Mouse (Mus musculus) urinary bladder, adult 2 months (tissue): Measurements from ENCODE around the gene Rexo2. TPM values are rescaled to one million over a fixed set of nuclear protein-coding genes. Genes with fewer than 3 reads are reported as not detected.
A peak's percentile ranks its signal among the peaks of the same experiment; 100 is the strongest.
"Not testable (repeated sequence)": the region's sequence is repeated elsewhere in the genome, so short reads cannot be mapped to it uniquely, and the experiment has no call there.

Experiments
- DNase-seq: peaks from one replicate; pipeline ENCODE4 v3.0.0; 2022; ENCODE audit warnings: low spot score
- polyA plus RNA-seq: library from polyadenylated mRNA; depleted of rRNA; stranded (reverse); fragments of >200 nt; gene quantifications from 2 replicates; pipeline ENCODE4 v1.2.3, GENCODE M21; 2012

The Rexo2 gene
- polyA plus RNA-seq, 1 experiment, result 443 TPM

- DNase-seq, result no peak
Measured at GRCm38 (mm10) chr9:48473131-48473530, 7.3 kb downstream of the Rexo2 start.

GRCm38 (mm10) chr9:48472441-48473025 lies 7.9 kb downstream of the Rexo2 start:
- DNase-seq, result no peak

DNA sequence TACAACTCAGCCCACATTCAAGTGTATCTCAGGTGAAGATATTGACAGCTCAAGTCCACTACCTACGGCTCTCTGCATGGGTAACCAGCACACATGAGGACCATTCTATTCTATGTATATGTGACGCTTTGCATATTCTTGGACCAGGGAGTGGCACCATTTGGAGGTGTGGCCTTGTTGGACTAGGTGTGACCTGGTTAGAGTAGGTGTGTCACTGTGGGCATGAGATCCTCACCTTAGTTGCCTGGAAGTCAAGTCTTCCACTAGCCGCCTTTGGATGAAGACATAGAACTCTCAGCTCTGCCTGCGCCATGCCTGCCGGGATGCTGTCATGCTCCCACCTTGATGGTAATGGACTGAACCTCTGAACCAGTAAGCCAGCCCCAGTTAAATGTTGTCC lies 13.0 kb downstream of the Rexo2 start:
- DNase-seq, result not testable (repeated sequence)

DNA sequence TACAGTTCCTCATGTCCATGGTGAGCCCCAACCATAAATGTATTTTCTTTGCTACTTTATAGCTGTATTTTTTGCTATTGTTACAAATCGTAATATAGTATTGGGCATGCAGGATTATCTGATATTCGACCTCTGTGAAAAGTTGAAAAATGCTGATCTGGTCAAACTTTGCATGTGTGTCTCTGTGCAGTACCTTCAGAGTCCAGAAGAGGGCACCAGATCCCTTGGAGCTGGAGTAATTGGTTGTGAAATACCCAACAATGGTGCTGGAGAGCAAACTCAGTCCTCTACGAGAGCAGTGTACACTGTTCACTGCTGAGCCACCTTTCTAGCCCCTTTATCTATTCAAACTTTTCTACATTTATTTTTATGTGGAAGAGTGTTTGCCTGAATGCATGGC lies 13.6 kb downstream of the Rexo2 start:
- peak; percentile 35 for DNase-seq

GRCm38 (mm10) chr9:48465671-48466070 lies 14.8 kb downstream of the Rexo2 start:
- no peak for DNase-seq

- no peak for DNase-seq
Measured at GRCm38 (mm10) chr9:48461545-48461944, 18.9 kb downstream of the Rexo2 start.

DNA sequence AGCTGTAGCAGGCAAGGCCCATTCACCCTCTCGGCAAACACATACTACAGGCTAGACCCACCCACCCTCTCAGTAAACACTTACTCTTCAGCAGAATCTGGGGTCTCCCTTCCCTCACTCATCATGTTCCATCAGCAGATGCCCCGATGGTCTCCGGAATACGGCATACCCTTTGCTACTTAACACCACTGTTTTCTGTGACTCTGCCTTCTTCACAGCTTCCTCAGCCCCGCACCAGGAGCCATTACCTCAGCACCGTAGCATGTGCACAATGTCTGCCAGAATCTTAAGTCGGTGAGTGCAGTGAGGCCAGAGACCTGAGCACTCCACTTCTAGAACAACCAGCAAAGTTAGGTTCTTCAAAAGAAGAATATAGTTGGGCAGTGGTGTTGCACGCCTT lies 19.7 kb downstream of the Rexo2 start:
- DNase-seq, result no peak

- DNase-seq, result no peak
Measured at GRCm38 (mm10) chr9:48459391-48459790, 21.0 kb downstream of the Rexo2 start.

DNA sequence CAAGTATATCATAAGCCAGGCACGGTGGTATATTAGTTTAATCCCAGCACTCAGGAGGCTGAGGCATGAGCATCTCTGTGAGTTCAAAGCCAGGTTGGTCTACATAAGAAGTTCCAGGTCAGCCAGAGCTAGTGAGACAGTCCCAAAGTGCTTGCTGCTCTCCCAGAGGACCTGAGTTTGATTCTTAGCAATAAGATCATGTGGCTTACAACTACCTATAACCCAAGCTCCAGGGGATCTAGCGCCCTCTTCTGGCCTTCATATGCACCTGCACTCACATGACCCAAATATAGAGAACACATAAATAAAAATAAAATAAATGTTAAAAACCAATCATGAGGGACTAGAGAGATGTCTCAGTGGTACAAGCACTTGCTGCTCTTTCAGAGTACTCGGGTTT lies 21.5 kb downstream of the Rexo2 start:
- no peak for DNase-seq

GRCm38 (mm10) chr9:48455961-48456360 lies 24.5 kb downstream of the Rexo2 start:
- DNase-seq, result no peak

DNA sequence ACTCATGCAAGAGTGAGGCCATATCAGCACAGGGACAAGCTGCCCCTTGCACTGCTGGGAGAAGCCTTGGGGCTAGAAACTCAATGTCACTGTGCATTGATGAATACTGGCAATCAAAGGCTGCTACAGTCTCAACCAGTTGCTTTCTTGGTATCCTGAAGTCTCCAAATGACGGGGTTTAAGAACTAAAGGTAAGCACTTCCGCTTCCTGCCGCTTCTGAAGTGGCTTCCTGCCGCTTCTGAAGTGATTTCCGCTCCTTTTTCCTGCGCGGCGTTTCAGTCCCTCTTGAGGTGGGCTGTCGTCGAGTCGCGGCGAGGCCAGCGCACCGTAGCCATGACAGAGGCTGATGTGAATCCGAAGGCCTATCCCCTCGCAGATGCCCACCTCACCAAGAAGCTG lies 30.4 kb downstream of the Rexo2 start:
- no peak for DNase-seq

- no peak for DNase-seq
Measured at GRCm38 (mm10) chr9:48447783-48448209, 32.6 kb downstream of the Rexo2 start.

- no peak for DNase-seq
Measured at GRCm38 (mm10) chr9:48444821-48445220, 35.6 kb downstream of the Rexo2 start.

DNA sequence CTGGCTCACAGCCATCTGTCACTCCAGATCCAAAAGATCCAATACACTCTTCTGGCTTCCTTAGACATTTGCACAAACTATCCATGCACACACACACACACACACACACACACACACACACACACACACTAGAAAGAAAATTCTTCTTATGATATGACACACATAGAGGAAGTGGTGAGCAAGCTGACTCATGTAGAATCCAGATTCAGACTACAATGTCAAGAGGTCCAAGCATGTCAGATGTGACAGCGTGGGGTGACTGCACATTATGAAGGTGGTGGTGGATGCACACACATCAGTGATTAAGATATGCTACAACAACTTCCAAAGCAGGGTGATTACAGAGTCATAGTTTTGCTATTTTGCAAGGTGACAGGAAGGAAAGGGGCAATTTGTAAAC lies 36.5 kb downstream of the Rexo2 start:
- DNase-seq, result no peak

DNA sequence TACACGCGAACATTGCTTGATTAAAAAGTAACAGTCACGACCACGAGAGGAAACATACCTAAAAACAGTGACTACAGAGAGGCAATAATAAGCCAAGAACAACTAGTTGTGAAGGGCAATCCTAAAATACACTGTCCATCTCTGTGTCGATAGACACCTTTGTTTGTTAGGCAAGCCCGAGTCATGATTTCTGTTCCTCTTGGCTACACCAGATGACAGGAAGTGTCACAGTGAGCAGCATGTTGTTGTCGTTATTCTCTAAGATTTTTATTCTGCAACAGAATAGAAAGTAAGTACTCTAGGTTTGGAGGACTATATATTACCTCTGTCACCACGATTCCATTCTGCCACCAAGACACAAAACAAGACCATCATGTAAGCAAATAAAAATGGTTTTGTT lies 48.0 kb downstream of the Rexo2 start:
- no peak for DNase-seq

DNA sequence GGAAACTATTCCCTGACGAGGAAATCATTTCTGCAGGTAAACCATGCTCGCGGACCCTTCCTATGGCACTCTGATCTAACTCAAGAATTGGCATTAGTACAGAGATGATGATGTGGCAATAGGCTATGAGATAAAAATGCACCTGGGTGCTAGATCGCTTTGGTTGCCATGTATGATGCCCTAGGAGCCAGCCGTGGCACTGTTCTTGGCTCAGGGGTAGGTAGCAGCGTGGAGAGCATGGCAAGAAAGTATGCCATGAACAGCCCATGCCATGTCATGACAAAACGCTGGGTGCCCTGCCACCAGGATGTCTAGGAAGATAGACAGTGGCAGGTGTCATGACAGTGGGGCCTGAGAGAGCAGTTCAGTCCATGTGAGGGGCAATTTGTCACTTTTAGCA lies 53.2 kb downstream of the Rexo2 start:
- DNase-seq, result no peak

GRCm38 (mm10) chr9:48423256-48423655 lies 57.2 kb downstream of the Rexo2 start:
- no peak for DNase-seq

DNA sequence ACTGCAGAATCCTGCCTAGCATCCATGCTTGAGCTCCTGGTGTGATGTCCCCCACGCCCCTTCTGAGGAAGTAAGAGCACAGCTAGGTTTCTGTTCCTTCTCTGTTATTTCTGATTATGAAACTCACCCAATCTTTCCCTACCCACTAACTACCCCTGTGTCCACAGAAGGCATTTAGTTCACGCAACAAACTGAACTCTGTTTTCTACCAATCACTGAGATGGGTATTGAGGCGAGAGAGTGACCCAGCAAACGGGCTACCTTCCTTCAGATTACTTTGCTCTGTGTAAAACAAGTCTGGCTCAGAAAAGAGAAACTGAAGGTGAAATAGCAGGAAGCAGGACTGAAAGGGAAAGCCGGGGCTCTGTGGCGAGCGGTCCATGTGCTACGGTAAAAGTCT lies 58.0 kb downstream of the Rexo2 start:
- DNase-seq, result no peak

DNA sequence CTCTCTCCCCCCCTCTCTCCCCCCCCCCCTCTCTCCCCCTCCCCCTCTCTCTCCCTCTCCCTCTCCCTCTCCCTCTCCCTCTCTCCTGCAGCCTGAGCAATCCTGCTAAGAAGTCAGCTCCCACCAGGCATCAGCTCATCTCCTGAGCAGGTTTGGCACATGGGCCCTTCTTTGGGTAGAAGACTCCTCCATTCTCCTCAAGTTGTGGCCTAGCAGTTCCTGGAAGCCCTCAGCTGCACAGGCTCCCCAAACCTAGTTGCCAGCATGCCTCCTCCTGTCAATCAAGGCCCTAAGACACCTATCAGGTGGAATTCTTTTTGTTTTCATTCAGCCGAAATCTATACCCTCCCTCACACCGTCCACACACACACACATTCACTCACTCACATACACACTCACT lies 58.9 kb downstream of the Rexo2 start:
- no peak for DNase-seq

- DNase-seq, result no peak
Measured at GRCm38 (mm10) chr9:48421029-48421428, 59.4 kb downstream of the Rexo2 start.

- no peak for DNase-seq
Measured at GRCm38 (mm10) chr9:48420437-48420836, 60.0 kb downstream of the Rexo2 start.

- DNase-seq, result no peak
Measured at GRCm38 (mm10) chr9:48418829-48419228, 61.6 kb downstream of the Rexo2 start.
